Mouse (Mus musculus) right cerebral cortex, postnatal 36 days (tissue): Measurements from ENCODE around the gene Mamdc4.
"Not testable (repeated sequence)": the region's sequence is repeated elsewhere in the genome, so short reads cannot be mapped to it uniquely, and the experiment has no call there.

Experiments
- DNase-seq, 2 experiments: peaks; one replicate each; pipeline ENCODE4 v3.0.0; 2022; ENCODE audit warnings: low spot score in 2 of 2, mixed read lengths in 1 of 2

The Mamdc4 gene

DNA sequence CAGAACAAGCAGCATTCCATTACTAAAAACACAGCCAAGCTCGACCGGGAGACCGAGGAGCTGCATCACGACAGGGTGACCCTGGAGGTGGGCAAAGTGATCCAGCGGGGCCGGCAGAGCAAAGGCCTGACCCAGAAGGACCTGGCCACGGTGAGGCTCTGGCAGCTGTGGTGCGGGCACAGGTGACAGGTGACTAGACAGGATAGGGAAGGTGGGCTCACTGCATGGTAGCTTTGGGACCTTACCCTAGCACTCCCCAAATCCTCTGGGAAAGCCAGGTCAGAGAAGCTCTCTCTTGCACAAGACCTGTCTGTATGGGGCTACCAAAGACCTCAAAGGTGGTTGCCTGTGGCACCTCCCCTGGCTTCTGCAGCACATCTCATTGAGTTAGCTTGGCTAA lies 14.1 kb downstream of the Mamdc4 start:
- DNase-seq = no peak

DNA sequence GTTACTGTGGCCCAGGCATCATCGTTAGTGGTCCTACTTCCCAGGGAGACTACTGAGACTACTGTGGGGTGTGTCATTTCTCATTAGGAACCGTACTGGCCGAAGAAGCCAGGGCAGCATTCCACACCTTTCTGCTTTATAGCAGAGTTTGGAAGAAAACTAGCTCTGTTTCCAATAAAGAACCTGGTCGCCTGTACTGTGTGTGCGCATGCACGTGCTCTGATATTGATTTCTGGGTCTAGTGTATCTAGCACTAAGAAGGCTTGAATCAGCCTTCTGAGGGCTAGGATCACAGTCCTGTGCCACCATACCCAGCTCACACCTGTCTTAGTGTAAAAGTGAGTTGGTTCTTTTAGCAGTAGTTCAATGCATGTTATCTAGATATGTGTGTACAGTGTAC lies 15.9 kb downstream of the Mamdc4 start:
- no peak for DNase-seq

DNA sequence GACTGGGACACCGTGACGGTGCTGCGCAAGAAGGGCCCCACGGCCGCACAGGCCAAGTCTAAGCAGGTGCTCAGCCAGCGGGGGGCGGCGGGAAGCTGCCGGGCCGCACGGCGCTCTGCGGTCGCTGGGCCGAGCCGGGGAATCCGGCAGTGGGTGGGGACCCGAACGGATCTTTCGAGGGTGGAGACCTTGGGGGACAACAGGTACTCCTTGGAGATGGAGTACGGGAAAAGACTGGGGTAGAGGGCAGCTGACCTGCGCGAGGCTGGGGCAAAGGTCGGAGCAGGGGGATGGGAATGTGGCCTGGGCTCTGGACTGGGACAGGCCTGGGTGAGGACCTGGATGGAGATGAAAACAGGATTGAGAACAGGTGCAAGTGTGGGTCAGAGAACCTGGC lies 16.7 kb downstream of the Mamdc4 start:
- no peak for DNase-seq

DNA sequence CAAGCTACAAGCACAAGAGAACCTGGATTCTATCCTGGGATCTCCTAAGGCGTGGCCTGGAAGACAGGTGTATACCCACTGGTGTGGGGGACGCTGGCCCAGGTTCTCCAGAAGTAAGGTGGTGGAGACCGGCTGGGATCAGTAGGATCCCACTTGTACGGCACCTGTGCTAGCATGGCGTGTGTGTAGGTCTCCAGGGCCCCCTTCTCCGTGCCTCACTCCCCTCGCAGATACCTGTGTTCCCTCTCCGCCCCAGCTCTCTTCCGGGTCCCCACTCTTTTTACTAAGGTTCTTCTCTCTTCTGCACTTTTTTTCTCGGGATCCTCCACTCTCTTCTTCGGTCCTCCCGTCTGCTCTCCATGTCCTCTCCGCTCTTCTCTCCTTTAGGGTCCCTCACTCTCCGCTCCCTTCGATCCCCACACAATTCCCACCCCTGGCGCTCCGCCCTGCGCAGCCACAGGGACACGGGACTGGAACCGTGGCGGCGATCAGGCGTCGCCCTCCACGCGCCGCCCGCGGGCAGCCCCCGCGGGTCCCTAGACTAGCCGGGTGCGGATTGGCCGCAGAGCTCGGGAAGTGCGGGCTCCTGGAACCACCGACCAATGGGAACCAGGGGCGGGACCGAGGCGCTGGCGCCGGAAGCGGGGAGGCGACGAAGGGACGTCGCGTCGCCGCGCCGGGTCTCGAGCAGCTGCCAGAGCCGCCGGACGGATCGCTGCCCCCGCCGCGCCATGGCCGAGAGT lies 17.3 kb downstream of the Mamdc4 start, which contains the start of gene Edf1:
Gene Edf1, plus strand, starts transcription at position 627 of the 743 bp plus-strand sequence.
- peak; percentile 92 to 95 for DNase-seq

DNA sequence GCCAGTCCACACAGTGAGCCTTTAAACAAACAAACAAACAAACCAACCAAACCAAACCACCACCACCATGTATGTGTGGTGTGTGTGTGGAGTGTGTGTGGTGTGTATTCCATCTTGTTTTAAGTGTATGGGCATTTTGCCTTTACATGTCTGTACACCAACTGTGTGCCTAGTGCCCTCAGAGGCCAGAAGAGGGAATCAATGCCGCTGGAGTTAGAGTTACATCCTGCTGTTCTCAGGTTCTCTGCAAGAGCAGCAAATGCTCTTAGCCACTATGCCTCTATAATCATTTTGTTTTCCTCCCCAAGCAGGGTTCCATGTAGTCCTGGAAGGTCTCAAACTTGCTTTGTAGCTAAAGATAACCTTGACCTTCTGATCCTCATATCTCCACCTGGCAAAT lies 18.3 kb downstream of the Mamdc4 start:
- DNase-seq = no peak

DNA sequence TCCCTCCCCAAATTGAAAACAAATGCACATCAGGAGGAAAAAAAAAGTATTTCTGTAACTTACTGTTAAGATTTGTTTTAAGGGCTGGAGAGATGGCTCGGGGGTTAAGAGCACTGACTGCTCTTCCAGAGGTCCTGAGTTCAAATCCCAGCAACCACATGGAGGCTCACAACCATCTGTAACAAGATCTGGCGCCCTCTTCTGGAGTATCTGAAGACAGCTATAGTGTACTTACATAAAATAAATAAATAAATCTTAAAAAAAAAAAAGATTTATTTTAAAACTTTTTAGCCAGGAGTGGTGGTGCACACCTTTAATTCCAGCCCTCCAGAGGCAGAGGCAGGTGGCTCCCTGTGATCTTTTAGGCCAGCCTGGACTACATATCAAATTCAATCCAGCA lies 19.2 kb downstream of the Mamdc4 start:
- DNase-seq = not testable (repeated sequence)

DNA sequence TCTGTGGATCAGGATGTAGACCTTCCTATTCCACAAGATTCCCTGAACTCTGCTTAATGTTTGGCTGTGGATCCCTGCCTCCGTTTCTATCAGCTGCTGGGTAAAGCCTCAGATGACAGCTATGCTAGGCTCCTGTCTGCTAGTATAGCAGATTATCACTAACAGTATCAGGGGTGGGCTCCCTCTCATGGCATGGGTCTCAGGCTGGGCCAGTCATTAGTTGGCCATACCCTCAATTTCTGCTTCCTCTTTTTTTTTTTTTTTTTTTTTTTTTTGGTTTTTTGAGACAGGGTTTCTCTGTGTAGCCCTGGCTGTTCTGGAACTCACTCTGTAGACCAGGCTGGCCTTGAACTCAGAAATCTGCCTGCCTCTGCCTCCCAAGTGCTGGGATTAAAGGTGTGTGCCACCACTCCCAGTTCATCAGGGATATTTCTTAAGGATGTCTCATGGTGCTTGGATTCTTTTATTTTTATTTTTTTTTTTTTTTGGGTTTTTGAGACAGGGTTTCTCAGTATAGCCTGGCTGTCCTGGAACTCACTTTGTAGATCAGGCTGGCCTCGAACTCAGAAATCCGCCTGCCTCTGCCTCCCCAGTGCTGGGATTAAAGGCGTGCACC lies 21.4 kb downstream of the Mamdc4 start:
- not testable (repeated sequence) for DNase-seq

DNA sequence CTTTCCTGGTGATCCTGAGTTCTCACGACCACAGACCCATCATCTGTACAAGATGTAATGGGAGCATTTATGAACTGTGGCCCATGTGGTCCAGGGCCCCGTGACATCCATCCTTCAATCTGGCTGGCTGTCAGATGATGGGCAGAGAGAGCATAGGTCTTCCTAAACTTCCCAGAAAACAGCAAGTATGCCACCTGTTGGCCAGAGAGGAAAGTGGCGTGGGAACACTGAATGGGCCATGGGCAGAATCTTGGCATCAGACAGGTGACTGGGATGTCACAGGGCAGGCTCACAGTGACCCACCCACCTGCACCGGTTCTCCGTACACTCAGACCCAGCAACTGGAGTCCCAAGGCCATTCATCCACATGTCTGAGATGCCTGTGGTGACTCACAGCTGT lies 23.5 kb downstream of the Mamdc4 start:
- no peak for DNase-seq

DNA sequence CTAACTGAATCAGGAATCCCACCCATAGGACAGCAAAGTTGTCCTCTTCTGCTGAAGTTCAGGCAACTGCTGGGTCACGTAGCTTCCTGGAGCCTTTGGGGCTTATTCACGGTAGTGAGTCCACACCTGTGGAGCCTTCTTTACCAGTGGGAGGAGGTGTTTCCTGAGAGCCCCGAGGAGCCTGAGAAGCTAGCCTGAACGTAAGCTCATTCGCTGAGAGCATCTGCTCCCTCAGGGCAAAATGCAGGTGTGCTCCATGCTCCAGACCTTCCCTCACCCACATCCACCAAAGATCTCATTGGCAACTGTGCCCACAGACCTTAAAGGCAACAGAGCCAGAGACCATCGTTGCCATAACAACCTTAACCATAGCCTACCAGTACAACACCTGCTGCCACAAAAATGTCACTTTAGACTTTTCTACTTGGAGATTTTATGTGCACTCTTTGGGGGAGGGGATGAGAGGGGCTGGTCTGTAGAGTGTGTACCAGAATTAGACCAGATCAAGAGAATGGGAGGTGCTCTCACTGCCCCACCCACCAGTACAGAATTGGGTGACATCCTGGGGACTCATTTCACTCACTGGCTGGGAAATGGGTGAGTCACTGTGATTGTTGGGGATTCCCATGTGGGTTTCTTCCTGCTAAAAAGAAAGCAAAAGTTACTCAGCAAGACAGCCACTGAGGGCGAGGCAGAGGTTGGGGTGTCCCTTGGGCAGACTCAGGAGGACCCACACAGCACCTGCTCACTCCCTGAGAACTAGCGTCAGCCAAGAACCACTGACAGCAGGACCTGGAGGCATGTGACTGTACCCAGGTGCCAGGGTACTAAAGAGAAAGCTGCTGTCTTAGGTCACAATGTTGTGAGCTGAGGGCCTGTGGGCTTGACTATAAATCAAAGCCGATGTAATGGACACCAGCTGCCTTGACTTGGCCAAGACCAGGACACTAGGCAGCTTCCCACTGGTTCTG lies 25.3 kb downstream of the Mamdc4 start:
- no peak for DNase-seq

DNA sequence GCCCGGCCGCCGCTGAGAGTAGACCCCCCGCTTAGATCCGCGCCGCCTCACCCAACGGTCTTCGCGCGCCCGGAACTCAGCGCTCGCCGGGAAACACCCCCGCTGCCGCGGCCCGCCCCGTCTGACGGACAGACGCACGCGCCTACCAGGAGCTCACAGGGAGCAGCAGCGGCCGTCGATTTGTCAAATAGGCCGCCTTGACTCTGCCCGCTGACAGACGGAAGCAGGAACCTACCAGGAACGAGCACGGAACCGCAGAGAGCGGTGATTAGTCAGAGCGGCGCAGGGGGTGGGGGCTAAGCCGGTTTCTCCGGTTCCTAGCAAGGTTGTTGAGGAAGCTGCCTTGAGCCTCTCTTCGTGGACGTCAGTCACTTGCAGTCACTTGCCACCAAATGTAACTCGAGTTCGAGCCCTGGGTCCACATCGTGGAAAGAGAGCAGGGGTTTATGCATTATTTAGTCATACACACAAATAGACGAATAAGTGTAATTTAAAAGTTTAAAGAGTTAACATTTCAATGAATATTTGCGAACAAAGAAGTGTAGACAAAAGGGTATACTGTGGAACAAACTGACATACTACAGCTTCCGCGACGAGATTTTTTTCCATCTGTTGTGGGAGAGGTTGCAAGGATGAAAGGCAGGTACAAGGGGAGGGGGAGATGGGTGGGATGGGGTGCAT lies 27.7 kb downstream of the Mamdc4 start, which contains the start of gene Traf2:
Gene Traf2, minus strand, starts transcription at position 130 of the 681 bp plus-strand sequence.
- peak; percentile 99 for DNase-seq

DNA sequence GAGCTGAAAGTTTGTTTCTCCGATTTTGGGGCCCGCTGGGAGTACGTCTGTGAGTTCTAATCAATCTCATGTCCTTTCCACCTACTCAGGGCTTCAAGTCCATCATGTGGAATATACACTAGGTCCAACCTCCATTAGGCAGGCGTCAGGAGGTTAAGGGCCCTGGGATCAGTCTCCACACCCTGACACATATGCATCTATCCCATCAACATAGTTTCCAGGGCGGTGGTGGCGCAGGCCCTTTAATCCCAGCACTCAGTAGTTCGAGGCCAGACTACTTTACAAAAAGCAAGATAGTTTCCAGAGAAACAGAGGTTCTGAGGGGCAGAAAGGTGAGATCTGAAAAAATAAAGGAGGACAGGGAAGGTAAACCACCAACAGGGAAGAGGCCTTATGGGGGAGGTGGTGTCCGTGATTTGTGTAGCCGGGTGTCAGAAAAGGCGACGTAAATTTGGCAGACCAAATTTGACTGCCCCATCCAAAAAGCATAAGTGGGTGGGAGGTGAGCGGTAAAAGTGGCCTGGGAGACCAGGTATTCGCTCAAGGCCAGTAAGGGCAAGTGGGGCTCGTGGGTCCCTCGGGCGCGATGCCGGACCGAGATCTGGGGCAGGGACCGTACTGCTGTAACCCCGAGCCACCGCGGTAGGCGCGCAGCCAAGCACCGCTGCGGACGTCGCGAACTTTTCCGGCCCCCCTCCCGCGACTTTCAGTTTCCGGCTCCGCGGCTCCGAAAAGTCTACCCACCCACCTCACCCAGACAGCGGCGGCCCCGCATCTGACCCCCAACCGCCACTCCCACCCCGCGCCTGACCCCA lies 28.4 kb downstream of the Mamdc4 start:
- DNase-seq = no peak

DNA sequence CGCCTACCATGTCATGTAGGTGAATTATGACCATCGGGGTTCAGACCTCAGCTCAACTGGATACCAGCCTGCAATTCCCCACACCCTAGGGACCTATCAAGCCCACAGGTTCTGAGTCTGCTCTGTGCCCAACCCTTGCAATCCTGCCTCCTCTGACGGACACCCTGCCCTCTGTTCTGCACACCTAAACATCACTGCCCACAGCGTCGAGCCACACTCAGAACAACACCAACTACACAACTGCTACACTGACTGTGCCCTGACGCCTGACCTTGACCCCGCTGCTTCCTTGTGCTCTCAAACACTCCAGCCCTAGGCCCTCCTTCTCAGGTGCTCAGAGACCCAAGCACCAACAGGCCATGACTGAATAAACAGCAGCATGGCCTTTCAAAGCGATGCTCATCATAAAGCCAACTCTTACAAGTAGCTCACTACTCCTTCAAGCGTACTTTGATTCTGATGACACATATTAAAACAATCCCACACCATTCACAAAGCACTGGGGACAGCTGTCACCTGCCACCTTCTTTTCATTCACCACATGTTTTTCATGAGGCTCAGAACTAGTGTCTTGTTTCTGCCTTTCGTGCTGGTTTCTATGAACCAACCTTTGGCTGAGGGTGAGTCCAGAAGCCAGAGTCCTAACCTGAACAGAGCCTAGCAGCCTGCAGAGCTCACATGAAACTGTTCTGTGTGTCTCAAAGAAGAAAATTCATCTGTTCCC lies 32.8 kb downstream of the Mamdc4 start:
- no peak for DNase-seq

DNA sequence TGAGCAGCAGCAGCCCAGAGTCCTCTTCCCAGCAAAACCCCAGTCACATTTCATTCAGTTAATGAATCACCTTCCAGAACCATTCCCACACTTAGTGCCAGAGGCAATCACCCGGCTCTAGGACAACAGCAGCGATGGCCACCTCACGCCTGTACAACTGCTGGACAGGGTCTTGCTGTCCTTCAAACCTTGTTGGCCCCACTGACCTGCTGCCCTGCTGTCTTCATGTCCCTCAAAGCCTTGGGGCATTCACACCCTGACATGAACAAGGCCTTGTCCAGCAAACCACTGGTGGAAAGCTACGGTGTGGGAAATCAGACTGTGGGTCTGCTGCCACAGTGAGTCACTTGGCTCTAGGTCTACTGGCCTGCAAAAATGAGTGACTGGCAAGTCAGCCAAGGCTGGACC lies 34.1 kb downstream of the Mamdc4 start:
- no peak for DNase-seq

DNA sequence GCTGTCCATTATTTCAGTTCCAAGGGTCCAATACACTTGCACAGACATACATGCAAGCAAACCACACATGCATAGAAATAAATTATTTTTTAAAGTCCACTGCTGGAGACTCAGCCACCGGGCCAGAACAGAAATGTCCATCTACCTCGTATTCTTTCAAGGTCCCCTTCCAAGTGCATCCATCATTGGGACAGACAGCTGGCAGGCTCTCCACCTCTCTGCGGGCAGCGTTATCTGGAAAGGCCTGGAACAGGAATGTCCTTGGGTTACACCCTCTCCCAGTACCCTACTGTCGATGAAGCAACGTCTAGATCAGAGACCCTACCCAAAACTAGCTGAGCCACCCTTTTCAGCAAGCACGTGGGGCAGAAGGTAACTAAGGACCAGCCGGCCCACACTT lies 38.1 kb downstream of the Mamdc4 start:
- DNase-seq = no peak

DNA sequence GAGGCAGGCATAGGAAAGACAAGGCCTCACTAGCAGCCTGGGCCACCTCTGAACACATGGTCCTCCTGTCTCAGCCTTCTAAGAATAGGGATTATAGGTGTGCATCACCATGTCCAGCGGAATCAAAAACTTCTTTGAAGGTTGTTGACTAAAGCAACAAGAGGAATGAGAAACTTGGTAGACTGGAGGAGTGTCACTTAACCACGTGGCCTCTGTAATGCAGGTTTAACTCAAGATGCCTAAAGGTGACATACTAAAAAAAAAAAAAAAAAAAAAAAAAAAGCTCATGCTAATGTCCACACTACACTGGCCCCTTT lies 39.8 kb downstream of the Mamdc4 start:
- DNase-seq = no peak

DNA sequence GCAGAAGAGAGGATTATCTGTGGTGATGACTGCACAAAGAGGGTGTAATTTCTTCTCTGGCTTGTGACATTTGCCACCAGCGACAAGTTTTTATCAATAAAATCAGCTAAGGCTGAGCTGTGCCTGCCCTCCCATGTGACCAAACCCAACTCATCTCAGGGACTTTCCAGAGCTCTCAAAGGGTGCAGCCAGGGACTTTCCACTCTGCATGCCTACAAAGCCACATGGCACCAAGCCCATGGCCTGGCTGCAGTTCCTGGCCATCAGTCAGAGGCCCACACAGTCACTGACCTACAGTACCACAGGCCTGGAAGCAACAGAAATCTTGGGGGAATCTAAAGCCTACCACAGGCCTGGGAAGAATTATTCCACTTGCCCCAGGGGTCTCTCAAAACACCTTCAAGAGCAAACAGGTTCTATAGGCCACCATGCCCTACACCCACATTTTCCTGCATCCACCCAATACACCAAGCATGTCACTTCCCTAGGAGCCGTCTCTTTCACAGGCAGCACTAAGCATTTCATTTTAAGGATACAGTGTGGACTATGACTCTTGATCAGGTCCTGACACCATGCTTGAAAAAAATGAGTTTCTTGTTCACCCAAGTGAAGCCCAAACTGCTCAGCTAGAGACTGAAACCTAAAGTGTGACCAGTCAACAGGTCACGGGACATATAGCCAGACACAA lies 40.3 kb downstream of the Mamdc4 start:
- no peak for DNase-seq

DNA sequence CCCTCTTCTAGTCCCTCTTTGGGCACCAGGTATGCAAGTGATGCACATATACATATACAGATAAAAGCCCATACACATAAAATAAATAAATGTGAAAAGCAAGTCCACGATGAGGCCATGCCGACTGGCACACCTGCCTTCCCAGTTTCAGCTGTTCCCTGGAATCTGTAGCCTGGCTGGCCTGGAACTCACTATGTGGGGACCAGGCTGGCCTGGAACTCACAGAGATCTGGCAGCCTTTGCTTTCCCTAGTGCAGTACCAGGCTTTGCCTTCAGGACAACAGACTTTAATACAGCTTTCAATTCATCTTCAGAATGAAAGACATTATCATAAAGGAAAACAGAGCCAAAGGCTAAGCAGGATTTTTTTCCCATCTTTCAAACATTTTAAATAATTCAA lies 40.9 kb downstream of the Mamdc4 start:
- no peak for DNase-seq

DNA sequence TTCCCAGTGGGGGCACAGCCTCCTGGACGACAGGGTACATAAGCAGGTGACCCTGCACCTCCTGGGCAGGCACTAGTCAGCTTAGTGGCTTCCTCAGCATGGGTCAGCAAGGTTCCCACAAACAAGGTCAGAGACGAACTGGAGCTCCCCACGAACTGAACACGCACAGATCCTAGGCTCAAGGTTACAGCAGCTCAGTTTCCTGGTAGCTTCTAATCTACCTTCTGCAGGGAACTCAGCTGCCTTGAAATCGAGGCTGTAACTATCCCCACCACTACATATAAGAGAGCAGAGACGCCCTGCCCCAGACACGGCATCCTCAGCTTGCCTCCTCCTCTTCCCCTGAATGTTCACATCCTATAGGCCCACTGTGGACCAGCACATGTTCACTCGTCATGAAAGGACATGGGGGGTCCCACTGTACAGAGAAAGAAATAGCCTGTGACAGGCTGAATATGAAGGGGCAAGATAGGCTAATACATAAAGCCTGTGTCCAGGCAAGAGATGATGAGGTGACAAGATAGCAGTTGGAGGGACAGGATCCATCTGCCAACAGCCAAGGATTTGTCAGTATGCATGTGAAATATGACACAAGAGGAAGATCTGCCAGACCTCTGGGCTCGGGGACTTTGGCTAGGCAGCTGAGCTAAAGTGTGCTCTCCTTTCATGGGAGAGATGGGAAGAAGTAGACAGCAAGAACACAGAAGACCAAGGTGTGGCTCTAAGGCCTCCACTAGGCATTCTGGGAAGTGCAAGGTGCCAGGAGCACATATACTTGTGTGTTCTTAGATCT lies 47.9 kb downstream of the Mamdc4 start:
- DNase-seq = no peak
